Mouse (Mus musculus): ENCODE data around the gene Med8. TPM values are rescaled to one million over a fixed set of nuclear protein-coding genes. Genes with fewer than 3 reads are reported as not detected.
A peak's percentile ranks its signal among the peaks of the same experiment; 100 is the strongest.

Med8 gene
- polyA plus RNA-seq (2016; fragmentation: Nextera tagmentation; extraction: Ambion mirVana) = 127 and 137 TPM in 2 replicates

- peaks cover 19% of the 10 kb centered on the region for H3K4me1 ChIP-seq
- H3K36me3 ChIP-seq = peaks cover 41% of the 10 kb centered on the region
- H3K4me3 ChIP-seq = peak within 1 kb of the TSS; percentile 93
- H3K9me3 ChIP-seq = no peaks in the 10 kb centered on the region
- WGBS = under 1% methylated on average over 53 of the region's 53 CpGs
- H3K27me3 ChIP-seq (replicated peaks) = no peaks in the 10 kb centered on the region
- H3K9ac ChIP-seq = peak within 1 kb of the TSS; percentile 95
- H3K4me2 ChIP-seq (replicated peaks) = peak within 1 kb of the TSS; percentile 93
- no peak within 1 kb of the TSS; the same call in 1 of the 2 replicates for H3K27ac ChIP-seq
- ATAC-seq (ENCODE audit: low FRiP score, low read depth) = peak; percentile 96
Observed at GRCm38 (mm10) chr4:118409142-118409900, at the start of gene Med8, which contains the start of gene Szt2. TSS of gene Med8 (plus strand) at chr4:118409337. TSS of gene Szt2 (minus strand) at chr4:118409273.

- WGBS = under 1% methylated on average over 54 of the region's 54 CpGs
- Histone ChIP-seq H3K4me1 (peaks cover 12% of the 10 kb centered on the region), H3K9ac (peak overlapping the region; percentile 84), H3K9me3 (no peaks in the 10 kb centered on the region), H3K27me3 (replicated peaks) (no peaks in the 10 kb centered on the region), H3K4me3 (peak overlapping the region; percentile 56), H3K4me2 (replicated peaks) (peak overlapping the region; percentile 93), H3K36me3 (peaks cover 37% of the 10 kb centered on the region), H3K27ac (peak overlapping the region; percentile 42)
- peak; percentile 79 for ATAC-seq (ENCODE audit: low FRiP score, low read depth)
Observed at GRCm38 (mm10) chr4:118359896-118360720, 49.0 kb upstream of the Med8 start.

- Histone ChIP-seq H3K9ac (no peak overlapping the region), H3K4me3 (no peak overlapping the region), H3K36me3 (peaks cover 51% of the 10 kb centered on the region), H3K4me2 (replicated peaks) (no peak overlapping the region), H3K27ac (no peak overlapping the region), H3K9me3 (no peaks in the 10 kb centered on the region), H3K27me3 (replicated peaks) (no peaks in the 10 kb centered on the region), H3K4me1 (peaks cover 12% of the 10 kb centered on the region)
- no peak for ATAC-seq (ENCODE audit: low FRiP score, low read depth)
- 89% methylated on average over 5 of the region's 5 CpGs for WGBS
Observed at GRCm38 (mm10) chr4:118361451-118361850, 47.7 kb upstream of the Med8 start.

GRCm38 (mm10) chr4:118362879-118363278 lies 46.3 kb upstream of the Med8 start:
- H3K36me3 ChIP-seq = peaks cover 62% of the 10 kb centered on the region
- no peak for ATAC-seq (ENCODE audit: low FRiP score, low read depth)
- no peak overlapping the region for H3K4me3 ChIP-seq
- H3K4me2 ChIP-seq (replicated peaks) = no peak overlapping the region
- H3K4me1 ChIP-seq = peaks cover 12% of the 10 kb centered on the region
- H3K9ac ChIP-seq = no peak overlapping the region
- H3K27ac ChIP-seq = no peak overlapping the region
- no peaks in the 10 kb centered on the region for H3K9me3 ChIP-seq
- no peaks in the 10 kb centered on the region for H3K27me3 ChIP-seq (replicated peaks)
- 96% methylated on average over 6 of the region's 6 CpGs for WGBS

GRCm38 (mm10) chr4:118363985-118364384 lies 45.2 kb upstream of the Med8 start:
- WGBS = 93% methylated on average over 3 of the region's 3 CpGs
- no peak for ATAC-seq (ENCODE audit: low FRiP score, low read depth)

GRCm38 (mm10) chr4:118364641-118365040 lies 44.5 kb upstream of the Med8 start:
- Histone ChIP-seq H3K27me3 (replicated peaks) (no peaks in the 10 kb centered on the region), H3K27ac (no peak overlapping the region), H3K9ac (no peak overlapping the region), H3K4me2 (replicated peaks) (no peak overlapping the region), H3K4me3 (no peak overlapping the region), H3K36me3 (peaks cover 80% of the 10 kb centered on the region), H3K4me1 (peaks cover 8% of the 10 kb centered on the region), H3K9me3 (no peaks in the 10 kb centered on the region)
- no peak for ATAC-seq (ENCODE audit: low FRiP score, low read depth)
- 96% methylated on average over 13 of the region's 13 CpGs for WGBS

More at GRCm38 (mm10) chr4:118363985-118364384, 45.2 kb upstream of the Med8 start:
- H3K9me3 ChIP-seq = no peaks in the 10 kb centered on the region
- H3K9ac ChIP-seq = no peak overlapping the region
- no peak overlapping the region for H3K4me3 ChIP-seq
- peaks cover 73% of the 10 kb centered on the region for H3K36me3 ChIP-seq
- no peak overlapping the region for H3K27ac ChIP-seq
- H3K27me3 ChIP-seq (replicated peaks) = no peaks in the 10 kb centered on the region
- H3K4me2 ChIP-seq (replicated peaks) = no peak overlapping the region
- H3K4me1 ChIP-seq = peaks cover 12% of the 10 kb centered on the region

GRCm38 (mm10) chr4:118365991-118366390 lies 43.1 kb upstream of the Med8 start:
- H3K36me3 ChIP-seq = peaks cover 89% of the 10 kb centered on the region
- WGBS = 94% methylated on average over 14 of the region's 14 CpGs
- no peak for ATAC-seq (ENCODE audit: low FRiP score, low read depth)
- no peak overlapping the region for H3K4me3 ChIP-seq
- no peak overlapping the region for H3K9ac ChIP-seq
- H3K27me3 ChIP-seq (replicated peaks) = no peaks in the 10 kb centered on the region
- no peak overlapping the region for H3K27ac ChIP-seq
- H3K4me1 ChIP-seq = no peaks in the 10 kb centered on the region
- no peaks in the 10 kb centered on the region for H3K9me3 ChIP-seq
- no peak overlapping the region for H3K4me2 ChIP-seq (replicated peaks)

- Histone ChIP-seq H3K4me1 (no peaks in the 10 kb centered on the region), H3K9ac (no peak overlapping the region), H3K4me3 (no peak overlapping the region), H3K9me3 (no peaks in the 10 kb centered on the region), H3K36me3 (peaks cover 91% of the 10 kb centered on the region), H3K4me2 (replicated peaks) (no peak overlapping the region), H3K27me3 (replicated peaks) (no peaks in the 10 kb centered on the region), H3K27ac (no peak overlapping the region)
- 93% methylated on average over 12 of the region's 12 CpGs for WGBS
- no peak for ATAC-seq (ENCODE audit: low FRiP score, low read depth)
Observed at GRCm38 (mm10) chr4:118367551-118367950, 41.6 kb upstream of the Med8 start.

- H3K4me2 ChIP-seq (replicated peaks) = no peak overlapping the region
Observed at GRCm38 (mm10) chr4:118368616-118369015, 40.5 kb upstream of the Med8 start.

GRCm38 (mm10) chr4:118371822-118372221 lies 37.3 kb upstream of the Med8 start:
- no peak overlapping the region for H3K4me3 ChIP-seq
- H3K9ac ChIP-seq = no peak overlapping the region
- peaks cover 92% of the 10 kb centered on the region for H3K36me3 ChIP-seq
- H3K4me2 ChIP-seq (replicated peaks) = no peak overlapping the region
- H3K9me3 ChIP-seq = no peaks in the 10 kb centered on the region
- H3K4me1 ChIP-seq = no peaks in the 10 kb centered on the region
- no peak for ATAC-seq (ENCODE audit: low FRiP score, low read depth)
- no peak overlapping the region for H3K27ac ChIP-seq
- 93% methylated on average over 13 of the region's 13 CpGs for WGBS
- no peaks in the 10 kb centered on the region for H3K27me3 ChIP-seq (replicated peaks)

More at GRCm38 (mm10) chr4:118368616-118369015, 40.5 kb upstream of the Med8 start:
- no peak overlapping the region for H3K27ac ChIP-seq
- no peak for ATAC-seq (ENCODE audit: low FRiP score, low read depth)
- H3K4me3 ChIP-seq = no peak overlapping the region
- H3K36me3 ChIP-seq = peaks cover 91% of the 10 kb centered on the region
- H3K9me3 ChIP-seq = no peaks in the 10 kb centered on the region
- no peak overlapping the region for H3K9ac ChIP-seq
- 93% methylated on average over 3 of the region's 3 CpGs for WGBS
- no peaks in the 10 kb centered on the region for H3K4me1 ChIP-seq
- no peaks in the 10 kb centered on the region for H3K27me3 ChIP-seq (replicated peaks)

GRCm38 (mm10) chr4:118375999-118376398 lies 33.1 kb upstream of the Med8 start:
- Histone ChIP-seq H3K9ac (no peak overlapping the region), H3K4me3 (no peak overlapping the region), H3K36me3 (peaks cover 95% of the 10 kb centered on the region), H3K9me3 (no peaks in the 10 kb centered on the region), H3K27ac (no peak overlapping the region), H3K4me1 (no peaks in the 10 kb centered on the region), H3K4me2 (replicated peaks) (no peak overlapping the region), H3K27me3 (replicated peaks) (no peaks in the 10 kb centered on the region)
- WGBS = 95% methylated on average over 6 of the region's 6 CpGs
- ATAC-seq (ENCODE audit: low FRiP score, low read depth) = no peak

GRCm38 (mm10) chr4:118383271-118383670 lies 25.9 kb upstream of the Med8 start:
- Histone ChIP-seq H3K4me1 (no peaks in the 10 kb centered on the region), H3K9ac (no peak overlapping the region), H3K9me3 (no peaks in the 10 kb centered on the region), H3K36me3 (peaks cover 97% of the 10 kb centered on the region), H3K27ac (no peak overlapping the region), H3K4me2 (replicated peaks) (no peak overlapping the region), H3K4me3 (no peak overlapping the region), H3K27me3 (replicated peaks) (no peaks in the 10 kb centered on the region)
- 97% methylated on average over 7 of the region's 7 CpGs for WGBS
- no peak for ATAC-seq (ENCODE audit: low FRiP score, low read depth)

Data from neural tube, embryonic 12.5 days (tissue).